Mouse (Mus musculus) liver, embryonic 14 days (tissue): Measurements from ENCODE around the gene Klc2. TPM values are rescaled to one million over a fixed set of nuclear protein-coding genes. Genes with fewer than 3 reads are reported as not detected.

Experiments
- polyA plus RNA-seq: library from polyadenylated mRNA; depleted of rRNA; stranded (reverse); fragments of >200 nt; gene quantifications from 2 replicates; pipeline ENCODE4 v1.2.3, GENCODE M21; 2012; rRNA removed

Gene Klc2
- polyA plus RNA-seq: 2.6 and 2.8 TPM in 2 replicates

DNA sequence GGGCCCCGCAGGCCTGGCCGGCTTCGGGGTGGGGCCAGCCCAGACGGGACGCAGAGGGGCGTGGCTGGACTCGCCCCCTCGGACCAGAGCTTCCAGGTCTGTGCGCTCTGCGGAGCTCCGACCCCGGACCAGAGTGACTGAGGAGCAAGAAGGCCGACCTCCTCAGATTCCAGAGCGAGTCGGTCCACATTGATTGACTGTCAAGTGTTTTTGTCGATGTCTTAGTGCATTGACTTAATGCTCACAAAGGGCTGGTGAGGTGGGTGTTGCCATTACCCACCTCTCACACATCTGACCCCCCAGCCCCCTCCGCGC, at the start of gene Klc2:
Klc2 (minus strand) TSS at position 177 of the 315 bp plus-strand sequence.

DNA sequence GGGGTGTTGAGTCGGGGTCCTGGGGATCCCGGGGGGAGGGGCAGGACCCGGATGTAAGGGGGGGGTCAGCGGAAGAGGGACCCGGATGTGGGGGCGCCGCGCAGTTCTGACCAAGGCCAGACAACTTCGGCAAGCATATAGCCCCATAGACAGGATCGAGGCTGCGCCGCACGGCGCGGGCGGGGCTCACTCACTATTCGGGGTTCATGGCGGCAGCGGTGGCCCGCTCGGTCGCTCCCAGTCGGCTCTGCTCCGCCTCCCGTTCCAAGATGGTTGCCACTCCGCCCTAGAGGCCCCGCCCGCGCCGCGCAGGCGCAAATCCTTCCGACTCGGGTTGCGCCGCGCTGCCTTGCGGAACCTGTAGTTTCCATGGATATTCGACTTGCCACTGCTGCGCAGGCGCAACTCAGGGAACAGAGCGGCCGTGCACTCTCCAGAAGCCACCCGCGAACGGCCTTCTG, 11.6 kb downstream of the Klc2 start, which contains the start of gene Rab1b:
Rab1b (minus strand) TSS at position 342 of the 461 bp plus-strand sequence.

DNA sequence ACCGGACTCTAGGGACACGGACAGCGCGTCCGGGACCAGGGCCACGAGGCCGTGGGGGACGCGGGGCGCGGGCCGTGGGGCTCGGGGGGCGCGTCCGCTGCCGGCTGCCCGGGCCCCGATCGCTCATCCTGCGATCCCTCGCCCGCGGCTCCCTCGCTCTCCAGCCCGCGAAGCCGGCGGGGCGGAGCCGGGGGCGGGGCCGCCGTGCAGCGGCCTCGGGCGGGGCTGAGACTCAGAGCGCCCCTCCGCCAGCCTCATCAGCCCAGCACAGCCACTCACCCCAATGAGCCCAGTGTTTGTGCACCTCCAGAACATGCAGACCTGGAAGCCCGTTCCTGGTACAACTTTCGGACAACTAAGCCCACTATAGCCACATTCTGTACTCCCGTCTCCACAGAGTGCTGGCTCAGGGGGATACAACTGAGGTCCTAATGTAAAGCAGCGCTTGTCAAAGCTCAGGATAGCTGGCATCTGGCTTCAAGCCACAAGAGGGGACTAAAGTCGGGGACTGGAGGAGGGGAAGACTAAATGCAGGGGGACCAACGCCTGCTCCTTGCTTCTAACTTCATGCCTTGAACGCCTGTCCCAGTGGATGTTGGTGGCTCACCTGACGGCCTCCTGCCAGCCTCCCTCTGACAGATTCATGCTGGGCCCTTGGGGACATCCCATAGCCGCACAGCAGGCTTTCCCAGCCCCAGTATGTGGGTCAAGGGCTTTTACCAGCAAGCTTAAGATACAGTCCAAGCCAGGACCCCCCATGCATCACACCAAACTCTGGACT, 19.8 kb downstream of the Klc2 start, which contains the start of gene Cnih2:
Cnih2 (minus strand) TSS at position 159 of the 781 bp plus-strand sequence.

DNA sequence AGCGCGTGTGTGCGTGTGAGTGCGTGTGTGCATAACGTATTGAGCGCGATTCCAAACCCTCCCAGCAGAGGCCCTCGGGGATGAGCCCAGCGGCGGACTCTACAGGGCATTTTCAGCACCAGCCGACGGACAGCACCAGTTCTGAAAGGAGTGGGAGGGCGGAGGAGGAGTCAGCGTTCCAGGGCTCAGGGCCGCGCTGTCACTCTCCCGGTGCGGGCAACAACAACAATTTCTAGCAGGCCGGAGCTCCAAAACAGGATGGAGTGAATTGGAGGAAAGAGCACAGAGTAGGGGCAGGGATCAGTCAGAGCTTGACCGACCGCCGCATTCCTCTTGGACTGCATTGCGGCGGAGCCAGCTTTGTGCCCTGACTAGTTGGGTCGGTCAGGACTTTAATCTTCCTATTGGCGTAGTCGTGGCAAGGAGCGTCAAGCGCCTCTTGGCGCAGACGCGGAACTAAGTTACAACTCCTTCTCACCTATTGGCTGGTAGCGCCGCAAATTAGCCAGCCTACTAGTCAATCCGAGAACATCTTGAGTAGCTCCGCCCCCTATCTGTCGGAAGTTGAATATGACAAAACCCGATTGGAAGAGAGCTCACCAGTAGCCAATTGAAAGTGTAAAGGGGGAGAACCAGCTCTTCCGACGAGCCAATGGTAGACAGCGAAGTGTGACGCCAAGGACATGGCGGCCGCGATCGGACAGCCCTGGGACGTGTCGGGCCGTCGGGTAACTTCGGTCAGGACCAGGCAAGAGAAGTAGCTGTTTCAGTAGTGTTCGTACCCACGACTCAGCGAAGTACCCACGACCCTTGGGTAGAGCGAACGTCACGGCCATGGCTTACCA, 30.3 kb downstream of the Klc2 start, which contains the start of gene Yif1a:
Yif1a (plus strand) TSS at position 655 of the 845 bp plus-strand sequence.

DNA sequence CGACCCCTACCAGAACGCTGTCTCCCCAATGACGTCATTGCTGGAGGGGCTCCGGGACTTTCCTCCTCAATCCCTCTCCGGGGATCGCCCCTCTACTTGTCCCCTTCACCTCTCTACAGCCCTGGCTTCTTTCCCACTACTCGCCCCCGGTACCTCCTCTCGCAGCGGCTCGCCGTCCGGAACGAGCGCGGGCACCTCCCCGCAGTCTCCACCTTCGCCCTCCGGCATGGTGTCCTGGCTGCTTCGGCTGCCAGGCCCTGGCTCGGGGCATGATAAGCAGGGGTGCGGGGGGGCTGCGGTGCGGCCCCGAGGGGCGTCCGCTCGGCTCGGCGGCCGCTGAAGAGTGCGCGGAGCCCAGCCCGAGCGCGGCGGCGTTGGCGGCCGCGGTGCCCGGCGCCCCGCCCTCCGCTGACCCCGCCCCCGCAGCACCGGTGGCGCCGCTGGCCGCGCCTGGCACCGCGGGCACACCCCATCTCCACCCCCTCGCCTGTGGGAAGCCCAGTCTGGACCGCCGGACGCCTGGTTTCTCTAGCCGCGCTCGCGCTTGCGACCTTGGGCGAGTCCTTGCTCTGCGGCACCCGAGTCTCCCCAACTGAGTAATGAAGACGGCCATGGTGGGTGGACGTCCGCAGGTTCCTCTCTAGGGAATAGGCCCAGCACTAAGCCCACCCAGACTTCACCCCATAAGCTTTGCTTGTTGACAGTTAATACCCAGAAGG, 33.1 kb downstream of the Klc2 start, which contains the start of gene Tmem151a:
Tmem151a (minus strand) TSS at position 387 of the 719 bp plus-strand sequence.

DNA sequence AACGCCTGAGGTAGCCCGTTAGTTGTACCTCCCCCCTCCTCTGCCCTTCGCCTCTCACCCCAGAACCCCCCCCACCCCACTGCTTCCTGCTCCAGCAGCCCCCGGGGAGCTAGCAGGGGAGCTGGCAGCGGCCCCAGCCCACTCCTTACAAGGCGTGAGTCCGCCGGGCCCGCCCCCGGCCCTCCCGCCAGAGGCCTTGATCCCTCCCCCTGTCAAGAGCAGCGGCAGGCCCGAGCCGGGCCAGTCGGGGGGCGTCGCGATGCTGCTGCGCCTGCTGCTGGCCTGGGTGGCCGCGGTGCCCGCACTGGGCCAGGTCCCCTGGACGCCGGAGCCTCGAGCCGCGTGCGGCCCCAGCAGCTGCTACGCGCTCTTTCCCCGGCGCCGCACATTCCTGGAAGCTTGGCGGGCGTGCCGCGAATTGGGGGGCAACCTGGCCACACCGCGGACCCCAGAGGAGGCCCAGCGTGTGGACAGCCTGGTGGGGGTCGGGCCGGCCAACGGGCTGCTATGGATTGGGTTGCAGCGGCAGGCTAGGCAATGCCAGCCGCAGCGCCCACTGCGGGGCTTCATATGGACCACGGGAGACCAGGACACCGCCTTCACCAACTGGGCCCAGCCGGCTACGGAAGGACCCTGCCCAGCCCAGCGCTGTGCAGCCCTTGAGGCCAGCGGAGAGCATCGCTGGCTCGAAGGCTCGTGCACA, 50.3 kb downstream of the Klc2 start, which contains the start of gene Cd248:
Cd248 (plus strand) TSS at position 212 of the 703 bp plus-strand sequence.

Other genes starting within 250 kb of the Klc2 start
- gene Actn3, start 240.7 kb downstream of the Klc2 start, polyA plus RNA-seq: 0.31 and 0.43 TPM in 2 replicates
- 14.7 and 16.8 TPM in 2 replicates for gene Zdhhc24, start 239.9 kb downstream of the Klc2 start, polyA plus RNA-seq
- gene Bbs1, start 211.9 kb downstream of the Klc2 start, polyA plus RNA-seq: 0.98 and 1.1 TPM in 2 replicates
- gene Dpp3, start 190.3 kb downstream of the Klc2 start, polyA plus RNA-seq: 27.2 and 27.5 TPM in 2 replicates
- gene Peli3, start 175.4 kb downstream of the Klc2 start, polyA plus RNA-seq: 0.05 and 0.09 TPM in 2 replicates
- 33.6 and 36.8 TPM in 2 replicates for gene Mrpl11, start 156.4 kb downstream of the Klc2 start, polyA plus RNA-seq
- 0.09 TPM in 2 replicates for gene Npas4, start 128.2 kb downstream of the Klc2 start, polyA plus RNA-seq
- gene Slc29a2, start 94.7 kb downstream of the Klc2 start, polyA plus RNA-seq: 2.1 and 2.6 TPM in 2 replicates
- 2.6 and 3.7 TPM in 2 replicates for gene B4gat1, start 79.7 kb downstream of the Klc2 start, polyA plus RNA-seq
- 0.69 and 1.0 TPM in 2 replicates for gene AC124502.3, start 79.7 kb downstream of the Klc2 start, polyA plus RNA-seq
- 19.9 and 20.8 TPM in 2 replicates for gene Brms1, start 77.2 kb downstream of the Klc2 start, polyA plus RNA-seq
- 0.26 and 0.45 TPM in 2 replicates for gene Rin1, start 68.1 kb downstream of the Klc2 start, polyA plus RNA-seq
- gene Cd248, start 50.5 kb downstream of the Klc2 start, polyA plus RNA-seq: 1.4 and 2.4 TPM in 2 replicates
- gene Tmem151a, start 33.0 kb downstream of the Klc2 start, polyA plus RNA-seq: 0.13 and 0.29 TPM in 2 replicates
- 29.3 and 37.2 TPM in 2 replicates for gene Yif1a, start 30.0 kb downstream of the Klc2 start, polyA plus RNA-seq
- 0.61 and 0.62 TPM in 2 replicates for gene Cnih2, start 20.0 kb downstream of the Klc2 start, polyA plus RNA-seq
- 44.3 and 53.0 TPM in 2 replicates for gene Rab1b, start 11.5 kb downstream of the Klc2 start, polyA plus RNA-seq
- gene Pacs1, start 154.6 kb upstream of the Klc2 start, polyA plus RNA-seq: 8.0 and 8.3 TPM in 2 replicates
- 56.0 and 58.5 TPM in 2 replicates for gene Sf3b2, start 176.9 kb upstream of the Klc2 start, polyA plus RNA-seq
- gene Gal3st3, start 179.8 kb upstream of the Klc2 start, polyA plus RNA-seq: 0.03 and 0.08 TPM in 2 replicates
- not detected in 2 replicates for gene Catsper1, start 217.2 kb upstream of the Klc2 start, polyA plus RNA-seq
- 0.11 and 0.12 TPM in 2 replicates for gene Cst6, start 231.0 kb upstream of the Klc2 start, polyA plus RNA-seq
- 21.5 and 23.3 TPM in 2 replicates for gene Eif1ad, start 248.2 kb upstream of the Klc2 start, polyA plus RNA-seq
- 133 and 148 TPM in 2 replicates for gene Banf1, start 248.6 kb upstream of the Klc2 start, polyA plus RNA-seq